Mouse (Mus musculus): ENCODE results near the gene Casq2.

The Casq2 gene

DNA sequence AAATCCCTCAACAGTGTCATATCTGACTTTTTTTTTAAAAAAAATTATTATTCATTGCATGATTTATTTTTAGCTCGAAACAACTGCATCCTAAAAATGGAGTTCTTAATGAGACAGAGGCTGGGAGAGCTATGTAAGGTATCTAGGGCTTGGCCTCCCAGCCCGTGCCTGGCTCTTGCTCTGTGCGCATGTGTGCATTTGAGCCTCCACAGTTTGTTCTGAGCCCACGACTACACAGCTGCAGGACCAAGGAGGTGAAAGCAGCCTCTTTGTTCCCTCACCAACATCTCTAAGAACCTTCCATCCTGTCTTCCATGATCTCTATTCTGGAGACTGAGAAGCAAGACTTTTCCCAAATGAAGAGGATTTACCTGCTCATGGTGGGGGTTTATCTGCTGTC is at the start of gene Casq2:
Gene Casq2 (plus strand): TSS at position 133 of the 400 bp plus-strand sequence.
- in situ Hi-C loops (cut with MboI): no loop called here

DNA sequence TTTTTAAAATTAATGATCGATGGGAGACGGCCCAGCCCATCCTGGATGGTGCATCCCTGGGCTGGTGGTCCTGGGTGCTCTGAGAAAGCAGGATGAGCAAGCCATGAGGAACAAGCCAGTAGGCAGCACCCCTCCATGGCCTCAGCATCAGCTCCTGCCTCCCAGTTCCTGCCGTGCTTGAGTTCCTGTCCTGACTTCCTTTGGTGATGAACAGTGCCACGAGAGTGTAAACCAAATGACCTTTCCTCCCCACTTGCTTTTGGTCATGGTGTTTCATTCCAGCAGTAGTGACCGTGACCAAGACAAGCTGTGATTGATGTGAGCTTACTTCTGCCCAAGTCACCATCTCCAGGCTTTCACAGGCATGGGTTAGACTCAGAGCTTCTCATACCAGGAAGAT is 48.4 kb upstream of the Casq2 start:
- in situ Hi-C loops (cut with MboI): no loop called here

DNA sequence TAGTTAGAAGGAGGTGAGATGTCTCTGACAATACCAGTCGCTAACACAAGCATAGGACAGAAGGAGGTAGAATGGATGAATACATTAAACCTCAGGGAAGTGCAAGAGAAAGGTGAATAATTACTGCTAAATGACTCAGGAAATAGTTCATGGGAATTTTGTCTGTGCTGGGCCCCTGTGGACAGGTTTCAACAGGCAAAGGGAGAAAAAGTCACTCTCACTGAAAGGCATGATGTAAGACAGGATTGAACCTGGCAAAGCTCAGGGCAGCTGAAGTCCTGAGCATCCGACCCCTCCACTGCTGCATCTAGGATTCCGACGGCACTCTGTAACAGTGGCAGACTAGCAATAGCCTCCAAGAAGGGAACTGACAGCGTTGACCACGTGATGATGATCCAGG is 47.6 kb upstream of the Casq2 start:
- in situ Hi-C loops (cut with MboI): no loop called here

DNA sequence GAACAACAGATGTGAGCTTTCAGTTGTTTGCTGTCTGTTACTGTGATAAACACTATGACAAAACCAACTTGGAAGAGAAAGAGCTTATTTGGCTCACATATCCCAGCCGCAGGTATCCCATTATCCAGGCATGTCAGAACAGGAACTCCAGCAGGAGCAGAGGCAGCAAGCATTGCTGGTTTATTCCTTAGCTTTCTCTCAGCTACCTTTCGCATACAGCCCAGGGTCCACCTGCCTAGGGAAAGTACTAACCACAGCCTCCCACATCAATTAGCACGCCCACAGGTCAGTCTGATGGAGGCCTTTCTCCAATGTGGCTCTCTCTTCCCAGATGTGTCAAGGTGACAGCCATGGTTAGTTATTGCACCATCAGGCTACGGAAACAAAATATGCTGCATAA is 44.6 kb upstream of the Casq2 start:
- in situ Hi-C loops (cut with MboI): no loop called here

DNA sequence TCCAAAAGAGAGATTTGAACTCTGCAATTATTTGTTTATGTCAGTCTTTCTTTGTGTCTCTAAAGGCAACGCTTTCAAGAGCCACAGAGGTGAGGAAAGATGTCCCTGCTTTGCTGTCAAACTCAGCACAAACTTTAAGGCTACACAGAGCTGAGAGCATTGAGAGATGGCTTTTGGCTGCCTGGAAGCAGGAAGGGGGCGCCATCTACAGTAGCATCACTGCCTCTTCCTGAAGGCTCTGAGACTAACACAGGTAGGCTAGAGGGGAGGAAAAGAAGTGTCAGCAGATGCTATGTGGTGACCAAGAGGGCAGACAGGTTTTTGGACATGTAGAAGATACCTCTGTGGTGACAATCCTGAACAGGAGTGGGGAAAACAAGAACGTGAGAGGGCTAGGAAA is 41.1 kb upstream of the Casq2 start:
- in situ Hi-C loops (cut with MboI): no loop called here

DNA sequence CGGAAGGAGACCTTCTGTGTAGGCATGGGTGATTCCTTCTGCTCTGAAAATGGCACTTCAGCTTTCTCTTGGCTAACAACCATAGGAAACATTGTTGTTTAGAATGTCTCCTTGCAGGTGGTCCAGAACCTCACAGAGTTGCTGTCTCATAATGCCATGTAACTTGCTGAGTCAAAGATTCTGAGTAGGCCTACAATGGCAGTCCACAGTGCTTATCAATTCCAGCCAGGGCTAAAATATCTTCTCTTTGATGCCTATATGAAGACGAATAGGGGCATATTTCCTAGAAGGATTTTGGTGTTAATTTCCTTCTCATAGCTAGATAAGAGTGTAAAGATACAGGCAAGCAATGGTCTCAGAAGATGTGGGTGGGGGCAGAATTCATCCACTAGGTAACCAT is 38.7 kb upstream of the Casq2 start:
- in situ Hi-C loops (cut with MboI): no loop called here

DNA sequence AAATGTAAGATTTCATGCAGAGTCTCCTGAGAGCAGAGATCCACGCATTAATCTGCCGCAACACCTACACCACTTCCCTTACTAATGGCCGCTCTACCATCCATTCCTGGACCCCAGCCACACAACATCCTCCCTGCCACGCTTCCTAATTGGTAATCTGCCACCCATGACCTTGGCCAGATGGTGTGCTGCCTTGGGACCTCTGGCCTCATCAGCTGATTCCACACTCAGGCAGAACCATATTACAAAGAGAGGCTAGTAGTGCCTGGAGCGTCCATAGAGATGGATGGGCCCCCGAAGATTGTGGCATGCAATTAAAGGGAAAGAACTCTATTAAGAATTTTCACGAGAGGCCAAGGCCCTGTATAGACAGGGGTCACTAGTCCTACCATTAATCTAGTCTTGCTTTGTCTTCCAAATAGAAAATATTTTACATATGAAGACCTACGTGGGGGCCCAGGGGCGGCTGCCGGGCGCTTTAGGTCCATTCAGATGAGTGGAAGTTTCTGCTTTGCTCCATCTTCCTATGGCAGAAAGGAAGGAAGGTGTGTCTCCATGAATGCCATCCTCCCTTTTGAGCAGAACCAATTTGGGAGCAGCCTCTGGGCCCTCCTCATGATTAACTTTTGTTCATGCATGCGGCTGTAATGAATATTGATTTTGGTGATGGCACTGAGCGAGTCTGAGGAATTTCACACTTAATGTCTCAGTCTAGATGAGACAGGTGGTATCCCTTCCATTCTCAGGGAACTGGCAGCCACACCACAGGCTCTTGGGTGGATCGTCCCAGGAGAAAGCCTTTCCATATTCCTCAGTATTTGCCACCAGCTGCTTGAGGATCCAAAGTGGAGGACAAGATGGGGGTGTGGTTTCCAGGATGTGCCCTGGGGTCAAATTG is 36.8 kb upstream of the Casq2 start:
- in situ Hi-C loops (cut with MboI): no loop called here

DNA sequence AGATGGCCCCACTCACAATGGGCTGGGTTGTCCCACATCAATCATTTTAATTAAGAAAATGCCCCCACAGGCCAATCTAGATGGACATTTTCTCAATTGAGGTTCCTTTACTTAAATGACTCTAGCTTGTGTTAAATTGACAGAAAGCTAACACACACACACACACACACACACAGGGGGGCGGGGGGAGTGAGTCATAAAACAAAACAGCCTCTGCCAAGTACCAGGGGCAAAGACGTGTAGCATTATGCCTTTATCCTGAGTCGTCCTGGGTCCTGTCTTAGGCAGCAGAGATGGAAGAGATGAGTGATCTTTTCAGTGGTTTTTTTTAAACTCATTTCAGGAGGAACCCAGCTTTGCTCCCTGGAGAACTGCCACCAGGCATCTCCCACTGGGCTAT is 34.2 kb upstream of the Casq2 start:
- in situ Hi-C loops (cut with MboI): no loop called here

DNA sequence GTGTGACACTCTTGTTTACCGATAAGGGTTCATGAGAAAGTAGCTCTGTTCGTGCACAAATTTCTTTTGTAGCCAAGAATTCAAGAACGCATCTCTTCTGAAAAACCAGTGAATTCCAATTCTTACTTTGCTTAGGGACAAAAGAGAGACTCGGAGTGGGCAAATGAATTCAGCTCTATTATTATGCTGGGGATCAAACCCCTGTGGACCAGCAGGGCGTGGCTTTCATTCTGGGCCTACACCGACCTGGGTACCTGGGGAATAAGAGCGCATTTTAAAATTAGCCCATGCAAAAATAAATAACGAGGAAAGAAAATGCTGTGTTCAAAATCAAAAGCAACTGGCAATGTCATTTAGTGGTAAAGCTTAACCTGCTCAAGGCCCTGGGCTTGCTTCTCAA is 32.9 kb upstream of the Casq2 start:
- in situ Hi-C loops (cut with MboI): no loop called here

DNA sequence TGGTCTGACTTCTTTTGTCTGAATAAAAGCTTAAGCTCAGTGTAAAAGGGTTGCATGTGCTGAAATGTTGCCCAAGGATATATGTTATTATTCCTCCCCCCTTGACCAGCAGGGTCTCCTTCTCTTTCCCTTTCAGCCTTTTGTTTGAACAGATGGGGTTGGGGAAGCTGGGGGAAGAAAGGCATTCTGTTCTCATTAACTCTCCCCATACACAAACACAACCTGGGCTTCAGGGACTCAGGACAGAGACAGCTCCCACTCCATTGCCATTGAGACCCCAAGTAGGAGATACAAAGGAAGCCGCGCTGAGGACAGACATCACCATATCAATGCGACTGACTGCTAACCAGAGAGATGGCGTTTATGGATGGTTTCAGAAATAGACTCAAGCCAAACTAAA is 30.3 kb upstream of the Casq2 start:
- in situ Hi-C loops (cut with MboI): no loop called here

DNA sequence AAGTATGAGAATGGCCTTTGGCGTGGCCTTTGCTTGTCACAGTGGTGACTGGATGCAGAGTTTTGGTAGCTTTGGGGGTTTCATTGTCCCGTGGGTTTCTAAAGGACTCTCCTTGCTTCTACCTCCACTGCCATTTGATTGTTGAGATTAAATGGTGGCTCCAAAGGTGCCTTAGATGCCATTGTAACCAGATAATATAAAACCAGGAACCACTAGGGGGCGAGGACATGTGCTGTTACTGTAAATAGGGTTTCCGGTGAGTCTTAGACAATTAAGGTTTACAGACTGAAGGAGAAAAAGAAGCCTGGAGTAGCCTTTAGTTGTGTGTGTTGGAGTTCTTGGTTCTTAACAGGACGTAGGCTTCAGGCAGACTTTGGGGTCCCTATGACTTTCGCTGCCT is 26.1 kb upstream of the Casq2 start:
- in situ Hi-C loops (cut with MboI): no loop called here

DNA sequence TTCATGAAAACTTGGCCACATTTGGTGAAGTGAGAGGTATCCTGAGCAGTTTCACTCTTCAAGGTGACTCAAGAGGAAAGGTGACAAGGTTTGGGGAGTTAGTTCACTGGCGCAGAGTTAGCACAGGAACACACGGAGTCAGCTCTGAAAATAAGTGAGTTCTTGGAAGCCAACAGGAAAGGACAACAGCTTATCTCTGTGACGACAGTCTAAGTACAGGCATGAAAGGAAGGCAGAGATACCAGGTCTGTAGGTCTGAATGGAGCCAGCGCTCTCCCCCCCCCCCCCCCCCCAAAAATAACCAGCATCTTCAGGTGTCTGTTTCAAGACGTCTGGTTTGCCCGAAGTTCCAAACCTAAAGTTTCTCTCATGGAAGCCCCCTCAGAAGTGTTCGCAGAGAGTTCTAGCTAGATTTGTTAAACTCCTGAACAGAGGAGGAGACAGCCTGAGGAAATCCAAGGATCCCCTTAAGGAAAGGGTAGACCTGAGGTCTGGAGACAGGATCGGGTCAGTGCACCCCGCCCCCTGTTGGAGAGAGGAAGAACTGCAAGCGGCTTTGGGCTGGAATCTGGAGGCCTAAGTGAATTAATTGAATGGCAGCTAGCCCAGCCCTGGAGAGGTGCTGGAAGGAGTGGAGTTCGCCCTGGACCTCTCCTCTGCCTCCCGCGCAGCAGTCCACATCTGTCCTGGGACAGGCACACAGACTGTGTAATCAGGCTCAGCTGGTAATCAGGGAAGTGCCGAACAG is 24.1 kb upstream of the Casq2 start:
- in situ Hi-C loops (cut with MboI): no loop called here

DNA sequence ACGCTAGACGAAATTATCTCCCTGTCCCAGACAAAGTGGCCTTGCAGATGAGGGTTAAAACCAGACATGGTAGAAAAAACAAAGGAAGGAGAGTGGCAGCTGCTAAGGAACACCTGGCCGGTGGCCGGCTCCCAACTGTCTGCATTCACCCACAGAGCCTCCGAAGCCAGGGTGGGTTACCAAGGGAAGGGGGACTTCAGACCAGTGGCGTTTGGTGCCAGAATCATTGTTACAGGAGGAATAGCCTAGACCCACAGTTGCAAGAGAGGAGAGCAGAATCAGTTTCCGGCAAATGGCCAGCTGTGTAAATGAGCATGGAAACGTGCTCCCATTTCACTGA is 23.6 kb upstream of the Casq2 start:
- in situ Hi-C loops (cut with MboI): no loop called here

DNA sequence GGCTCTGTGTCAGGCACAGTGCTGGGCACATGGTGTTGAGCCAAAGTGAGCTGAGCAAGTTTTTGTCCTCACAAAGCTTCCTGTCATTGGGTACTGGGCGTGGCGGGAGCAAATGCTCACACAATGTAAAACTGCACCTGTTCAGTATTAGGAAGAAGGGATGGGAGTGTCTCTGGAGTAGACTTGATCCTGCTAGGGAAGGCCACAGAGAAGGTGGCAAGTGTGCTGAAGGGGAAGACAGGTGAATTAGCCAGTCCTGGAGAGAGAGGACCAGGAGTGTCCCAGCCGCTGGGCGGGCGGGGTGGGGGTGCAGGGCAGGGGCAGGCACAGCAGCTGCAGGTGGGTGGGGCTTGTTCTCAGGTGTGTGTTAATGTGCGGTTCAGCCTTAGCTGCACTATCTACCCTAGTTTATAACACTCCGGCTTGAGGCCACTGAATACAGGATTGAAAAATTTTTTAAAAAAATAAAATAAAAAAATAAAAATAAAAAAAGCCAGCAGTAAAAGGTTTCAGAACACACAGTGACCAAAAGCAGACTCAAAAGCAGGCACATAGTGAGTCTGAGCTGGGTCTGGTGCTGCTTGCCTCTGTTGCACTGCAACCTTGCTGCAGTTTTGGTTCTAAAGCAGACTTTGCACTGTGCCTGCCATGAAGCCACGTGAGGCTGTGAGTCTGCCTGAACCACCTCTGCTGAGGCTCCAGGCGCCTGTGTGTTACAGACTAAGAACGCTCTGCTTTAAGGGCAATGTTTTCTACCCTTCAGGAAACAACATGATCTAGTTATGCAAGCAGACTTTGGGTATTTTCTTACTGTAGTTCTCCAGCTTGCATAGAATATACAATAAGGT is 22.7 kb upstream of the Casq2 start:
- in situ Hi-C loops (cut with MboI): no loop called here

DNA sequence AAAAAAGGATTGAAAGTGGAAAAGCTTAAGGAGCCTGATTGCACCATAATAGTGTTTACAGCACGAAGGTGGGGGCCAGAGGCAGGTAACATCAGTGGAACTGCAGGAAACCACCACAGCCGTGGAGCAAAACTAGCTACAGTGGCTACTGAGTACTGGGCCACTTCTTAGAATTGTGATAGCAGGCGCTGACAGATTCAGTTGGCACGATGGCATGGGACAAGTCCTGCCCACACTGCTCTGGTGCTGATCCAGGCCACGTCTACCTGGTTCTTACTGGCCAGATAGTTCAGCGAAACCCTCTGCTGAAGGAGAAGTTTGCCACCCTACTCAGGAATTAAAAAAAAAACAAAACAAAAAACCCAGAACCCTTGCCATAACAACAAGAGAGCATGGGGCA is 21.6 kb upstream of the Casq2 start:
- in situ Hi-C loops (cut with MboI): no loop called here

DNA sequence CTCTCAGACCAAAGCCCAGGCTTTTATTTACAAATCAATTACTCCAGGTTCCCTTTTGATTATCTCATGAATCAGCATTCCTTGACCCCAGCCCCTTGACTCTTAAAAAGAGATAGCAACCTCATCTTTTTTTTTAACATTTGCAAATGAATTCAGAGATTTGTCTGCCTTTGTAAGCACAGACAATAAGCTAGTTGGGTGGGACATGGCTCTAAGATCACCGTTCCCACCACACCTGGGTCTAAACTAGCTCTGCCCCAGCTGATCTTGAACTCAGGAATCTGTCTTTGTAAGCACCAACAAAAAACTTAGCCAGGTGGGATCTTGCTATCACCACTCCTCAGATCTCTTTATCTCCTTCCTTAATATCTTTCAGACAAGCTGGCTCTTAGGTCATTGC is 18.9 kb upstream of the Casq2 start:
- in situ Hi-C loops (cut with MboI): no loop called here

DNA sequence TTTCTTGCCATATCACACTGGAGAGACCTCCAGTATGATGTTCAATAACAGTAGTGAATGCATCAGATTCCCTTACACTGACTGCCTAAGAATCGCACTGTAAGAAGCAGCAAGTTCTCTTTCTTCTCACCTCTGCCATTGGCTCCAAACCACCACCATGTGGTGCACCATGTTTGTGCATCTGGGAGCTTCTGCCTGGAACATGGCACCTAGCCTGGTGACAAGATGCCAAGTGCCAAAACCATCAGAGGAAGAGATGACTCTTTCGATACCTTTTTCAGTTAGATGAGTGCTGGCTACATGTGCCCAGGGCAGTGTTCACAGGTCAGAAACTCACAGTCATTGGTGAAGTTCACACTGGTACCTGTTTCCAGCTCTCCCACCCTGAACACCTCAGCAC is 18.4 kb upstream of the Casq2 start:
- in situ Hi-C loops (cut with MboI): no loop called here

DNA sequence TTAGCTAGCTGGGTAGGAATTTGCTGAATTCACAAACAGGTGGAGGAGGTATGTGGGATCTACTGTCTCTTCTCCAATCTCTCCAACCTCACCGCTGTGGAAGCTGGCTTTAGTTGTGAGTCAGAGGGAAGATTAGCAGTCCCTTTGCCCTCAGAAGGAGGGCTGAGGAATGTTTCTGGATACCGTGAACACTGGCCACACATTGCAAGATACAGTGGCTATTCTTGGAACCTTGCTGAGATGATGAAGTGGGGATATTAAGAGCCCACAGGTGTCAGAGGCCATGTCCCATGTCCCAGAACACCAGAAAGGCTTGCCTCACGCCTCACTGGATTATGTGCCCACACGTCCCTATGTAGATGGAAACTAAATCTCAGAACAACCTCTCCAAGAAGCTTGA is 17.0 kb upstream of the Casq2 start:
- in situ Hi-C loops (cut with MboI): no loop called here

DNA sequence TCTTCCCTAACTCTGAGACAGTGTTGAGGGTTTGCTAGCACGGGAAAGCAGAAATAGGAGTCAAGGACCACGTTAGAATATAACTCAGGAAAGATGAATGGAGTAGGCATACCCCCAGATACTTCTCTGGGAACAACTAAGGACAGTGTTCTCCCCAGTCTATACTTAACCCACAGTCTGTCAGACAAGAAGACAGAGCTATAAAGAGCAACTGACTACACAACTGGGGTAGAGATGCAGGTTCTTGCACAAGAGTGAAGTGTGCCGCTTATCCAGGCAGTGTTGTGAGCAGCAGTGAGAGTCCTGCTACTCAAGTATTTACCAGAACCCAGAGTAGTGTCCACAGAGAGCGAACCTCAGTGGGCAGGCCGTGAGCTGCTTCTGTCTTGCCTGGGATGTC is 16.5 kb upstream of the Casq2 start:
- in situ Hi-C loops (cut with MboI): no loop called here

DNA sequence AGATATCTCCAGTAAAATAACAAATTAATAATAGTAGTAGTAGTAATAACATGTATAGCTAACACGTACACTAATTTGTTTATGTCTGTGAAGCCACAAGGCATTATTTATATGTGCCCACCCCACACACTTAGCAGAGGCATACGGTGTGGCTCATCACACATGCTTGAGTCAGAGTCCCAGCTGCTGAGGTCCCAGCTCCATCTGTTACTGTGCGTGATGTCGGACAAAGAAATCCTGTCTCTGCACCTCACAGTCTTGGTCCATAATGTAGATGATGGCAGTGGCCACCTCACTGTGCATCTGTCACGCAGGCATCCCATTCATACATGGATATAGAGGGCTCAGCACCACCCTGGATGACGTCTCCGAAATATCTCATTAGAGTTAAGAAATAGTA is 15.9 kb upstream of the Casq2 start:
- in situ Hi-C loops (cut with MboI): no loop called here

DNA sequence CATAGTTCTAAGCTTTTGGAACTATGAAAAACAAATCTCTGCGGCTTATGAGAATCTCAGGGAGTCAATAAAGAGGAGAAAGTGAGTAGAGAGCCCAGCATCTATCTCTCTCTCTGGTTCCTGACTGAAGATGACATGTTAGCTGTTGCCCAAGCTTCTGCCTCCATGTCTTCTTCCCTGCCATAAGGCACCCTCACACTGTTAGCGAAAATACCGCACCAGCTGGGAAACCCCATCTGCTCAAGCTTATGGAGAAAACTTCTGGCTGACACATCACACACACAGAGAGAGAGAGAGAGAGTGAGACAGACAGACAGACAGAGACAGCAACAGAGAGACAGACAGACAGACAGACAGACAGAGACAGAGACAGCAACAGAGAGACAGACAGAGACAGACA is 15.2 kb upstream of the Casq2 start:
- in situ Hi-C loops (cut with MboI): no loop called here

DNA sequence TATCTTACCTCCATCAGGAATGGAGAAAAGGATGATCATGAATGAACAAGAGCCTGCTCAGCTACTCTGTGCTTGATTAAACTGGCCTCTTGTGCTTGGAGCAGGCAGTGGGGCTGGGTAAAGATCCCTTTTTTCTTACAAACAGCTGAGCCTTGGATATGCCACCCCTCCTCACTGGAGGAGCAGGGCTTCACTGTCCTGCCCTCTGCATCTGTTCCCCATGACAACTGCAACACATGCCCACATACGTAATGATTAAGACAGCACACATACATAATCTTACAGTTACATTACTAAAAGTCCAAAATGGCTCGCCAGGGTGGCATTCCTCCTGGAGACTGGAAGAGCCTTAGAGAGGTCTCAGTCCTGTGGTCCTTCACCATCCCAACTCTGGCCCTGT is 6.8 kb upstream of the Casq2 start:
- in situ Hi-C loops (cut with MboI): no loop called here

DNA sequence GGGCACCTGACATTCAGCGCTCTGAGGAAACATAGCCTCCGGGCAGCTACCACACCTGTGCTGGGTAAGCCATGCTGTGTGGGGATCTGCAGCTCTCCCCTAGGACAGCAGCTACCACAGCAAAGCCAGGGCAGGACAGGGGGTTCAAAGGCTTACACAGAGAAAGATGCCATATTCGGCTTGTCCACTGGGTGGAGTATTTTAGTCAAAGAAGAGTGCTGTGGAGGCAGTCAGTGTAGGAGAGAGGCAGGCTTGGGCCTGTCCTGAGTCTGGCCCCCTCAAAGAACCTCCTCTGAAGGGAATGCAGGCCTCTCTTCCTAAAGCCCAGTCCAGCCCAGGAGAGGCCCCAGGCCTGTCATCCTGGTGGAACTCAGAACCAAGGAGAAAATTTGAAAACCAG is 4.4 kb upstream of the Casq2 start:
- in situ Hi-C loops (cut with MboI): no loop called here

Data from mature B cell (primary cell).